Mouse (Mus musculus) inflammation-experienced regulatory T-cells, adult 16 weeks (primary cell): ENCODE measurements around the gene Zfp142. TPM values are rescaled to one million over a fixed set of nuclear protein-coding genes. Genes with fewer than 3 reads are reported as not detected.

Experiments used
- polyA plus RNA-seq: library from polyadenylated mRNA; unstranded; fragments of 100-300 nt; shearing (Covaris generic); gene quantifications from one replicate; pipeline ENCODE4 v1.2.1, GENCODE M21; 2017

The Zfp142 gene
- 17.5 TPM for polyA plus RNA-seq

DNA sequence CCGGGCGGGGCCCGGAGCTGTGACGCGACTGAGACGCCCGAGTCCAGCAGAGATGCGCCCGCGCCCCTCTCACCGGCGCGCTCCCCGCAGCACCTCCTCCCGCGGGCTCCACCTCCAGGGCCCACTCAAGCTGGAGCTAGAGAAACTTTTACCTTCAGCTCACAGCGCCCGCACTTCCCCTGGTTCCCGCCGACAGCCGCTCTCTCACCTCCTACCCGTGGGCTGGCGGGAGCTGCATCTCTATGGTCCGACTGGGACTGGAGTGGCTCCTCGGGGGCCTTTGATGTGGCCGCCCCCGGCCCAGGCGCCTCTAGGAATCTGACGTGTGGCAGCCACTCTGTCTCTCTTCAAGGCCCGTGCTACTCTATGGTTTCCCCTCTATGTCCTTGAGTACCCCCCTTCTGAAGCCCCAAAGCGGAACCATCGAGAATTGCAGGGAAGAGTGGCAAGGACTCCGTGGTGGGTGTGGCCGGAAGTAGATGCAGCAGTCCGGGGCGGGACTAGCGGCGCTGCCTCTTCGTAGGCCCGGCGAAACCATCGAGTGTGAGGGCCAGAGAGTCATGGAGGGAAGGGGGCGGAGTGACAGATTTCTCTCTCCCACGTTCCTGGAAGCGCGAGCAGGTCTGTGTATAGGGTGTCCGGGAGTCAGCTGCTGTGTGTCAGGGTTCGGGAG, at the start of gene Zfp142, which contains the start of gene Bcs1l:
Gene Zfp142, minus strand, starts transcription at position 474 of the 673 bp plus-strand sequence.
Gene Bcs1l, plus strand, starts transcription at position 517 of the 673 bp plus-strand sequence.

DNA sequence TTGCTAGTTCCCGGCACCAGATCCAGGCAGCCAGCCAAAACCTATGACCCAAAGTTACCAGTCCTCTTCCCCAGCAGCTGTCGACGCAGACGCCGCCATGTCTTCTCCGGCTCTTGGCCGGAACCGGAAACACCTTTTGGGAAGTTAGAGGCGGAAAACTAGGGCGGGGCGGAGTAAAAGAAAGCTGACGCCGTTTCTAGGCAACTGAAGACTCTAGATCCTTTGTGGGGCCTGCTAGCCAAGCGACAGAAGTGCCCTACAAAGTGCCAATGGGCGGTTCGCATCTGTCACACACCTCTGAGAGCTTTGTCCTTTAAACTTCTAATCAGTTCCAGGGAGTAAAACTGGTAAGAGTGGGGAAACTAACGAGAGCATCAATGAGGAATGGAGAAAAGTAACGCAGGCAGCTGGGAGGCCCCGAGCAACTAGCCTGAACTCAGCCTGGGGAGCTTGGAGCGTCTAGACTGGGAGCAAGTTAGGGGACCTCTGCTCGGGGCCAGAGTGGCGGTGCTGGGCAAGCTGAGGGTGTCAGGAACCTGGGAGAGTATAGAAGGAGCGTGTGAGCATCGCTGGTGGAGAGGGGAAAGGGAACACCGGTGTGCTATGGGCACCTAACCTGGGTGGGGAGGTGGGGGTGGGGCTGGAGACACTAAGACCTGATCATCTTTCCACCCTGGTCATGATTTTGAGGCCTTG, 13.4 kb upstream of the Zfp142 start, which contains the start of the genes Rnf25 and Stk36:
Gene Rnf25, minus strand, starts transcription at position 131 of the 696 bp plus-strand sequence.
Gene Stk36, plus strand, starts transcription at position 179 of the 696 bp plus-strand sequence.

DNA sequence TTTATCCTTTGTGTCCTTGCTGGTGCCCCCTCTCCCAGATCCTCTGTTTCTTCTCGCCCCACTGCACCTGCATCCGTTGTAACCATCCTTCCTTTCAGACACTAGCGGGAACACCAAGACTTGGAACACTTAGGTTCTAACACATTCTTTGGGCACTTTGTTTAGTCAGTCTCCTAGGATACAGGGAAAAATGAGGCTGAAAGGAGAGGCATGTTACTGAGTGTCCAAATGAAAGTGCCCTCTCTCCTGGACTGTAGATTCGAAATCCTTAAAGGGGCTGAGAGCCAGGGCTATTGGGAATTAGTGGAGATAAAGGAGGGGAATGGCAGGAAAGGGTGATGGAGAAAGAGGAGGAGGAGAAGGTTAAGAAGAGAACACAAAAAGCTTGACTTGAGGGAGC, 43.9 kb downstream of the Zfp142 start, which contains the start of gene Usp37:
Gene Usp37, minus strand, starts transcription at position 101 of the 400 bp plus-strand sequence.

DNA sequence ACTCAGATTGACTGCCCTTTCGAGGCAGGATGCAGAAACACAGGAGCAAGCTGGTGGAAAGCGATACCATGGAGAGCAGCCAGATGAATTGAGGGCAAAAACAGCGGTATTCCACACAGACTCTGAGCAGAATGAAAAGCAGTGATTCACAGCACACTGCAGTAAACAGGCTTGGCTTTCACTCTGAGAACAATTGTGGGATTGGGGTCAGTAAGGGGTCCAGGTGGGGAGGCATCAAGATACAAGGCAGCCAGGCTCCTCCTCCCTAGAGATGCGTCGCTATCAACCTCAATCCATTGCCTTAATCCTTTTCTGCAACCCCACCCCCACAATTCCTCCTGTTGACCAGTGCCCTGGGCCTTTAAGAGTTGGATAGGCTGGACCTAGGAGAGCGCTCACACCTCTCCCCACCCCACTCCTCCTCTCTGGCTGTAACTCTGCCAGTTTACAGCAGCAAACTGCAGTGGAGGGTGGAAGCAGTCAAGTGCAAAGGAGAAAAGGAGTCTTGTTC, 45.5 kb downstream of the Zfp142 start, which contains the start of gene Plcd4:
Gene Plcd4, plus strand, starts transcription at position 438 of the 511 bp plus-strand sequence.

Other genes with a start within 250 kb of the Zfp142 start
- not detected for gene Catip, start 226.1 kb downstream of the Zfp142 start, polyA plus RNA-seq
- gene Slc11a1, start 213.1 kb downstream of the Zfp142 start, polyA plus RNA-seq, result 5.1 TPM
- gene Ctdsp1, start 196.7 kb downstream of the Zfp142 start, polyA plus RNA-seq, result 6.2 TPM
- 0.22 TPM for gene Vil1, start 178.9 kb downstream of the Zfp142 start, polyA plus RNA-seq
- gene Cnot9, start 82.2 kb downstream of the Zfp142 start, polyA plus RNA-seq, result 38.5 TPM
- gene Plcd4, start 45.4 kb downstream of the Zfp142 start, polyA plus RNA-seq, result 0.98 TPM
- gene Usp37, start 44.0 kb downstream of the Zfp142 start, polyA plus RNA-seq, result 22.0 TPM
- 14.3 TPM for gene Bcs1l, start within 50 bp of the Zfp142 start, polyA plus RNA-seq
- gene Rnf25, start 13.2 kb upstream of the Zfp142 start, polyA plus RNA-seq, result 33.1 TPM
- 0.18 TPM for gene Stk36, start 13.2 kb upstream of the Zfp142 start, polyA plus RNA-seq
- 48.4 TPM for gene Ttll4, start 73.5 kb upstream of the Zfp142 start, polyA plus RNA-seq
- gene Cyp27a1, start 125.3 kb upstream of the Zfp142 start, polyA plus RNA-seq, result 0.51 TPM
- not detected for gene Prkag3, start 161.0 kb upstream of the Zfp142 start, polyA plus RNA-seq
- gene Wnt6, start 183.6 kb upstream of the Zfp142 start, polyA plus RNA-seq, result not detected
- gene Wnt10a, start 203.3 kb upstream of the Zfp142 start, polyA plus RNA-seq, result 0.43 TPM